Mouse (Mus musculus) bone marrow macrophage, adult 2 months (primary cell): ENCODE data around the gene Txndc2.

ENCODE experiments used
- CTCF ChIP-seq: IDR thresholded peaks from 2 replicates; pipeline ENCODE4 v1.5.1; 2012; ENCODE audit warnings: low read depth, mild to moderate bottlenecking, low read length, moderate library complexity
- POLR2A ChIP-seq: IDR thresholded peaks from 2 replicates; pipeline ENCODE4 v1.6.1; 2012; ENCODE audit warnings: mild to moderate bottlenecking, low read depth, low read length, borderline replicate concordance

- TF ChIP-seq CTCF (no peak), POLR2A (no peak)
Observed at GRCm38 (mm10) chr17:65675985-65676384, 34.0 kb upstream of the Txndc2 start.
